Mouse (Mus musculus): ENCODE data around the gene Cnih3.

Cnih3 gene

GRCm38 (mm10) chr1:181352367-181353199 is at the start of gene Cnih3:
Gene Cnih3, plus strand, starts transcription at chr1:181352628.
- no peak for DNase-seq (ENCODE audit: low read depth)

- peak; percentile 87 for DNase-seq (ENCODE audit: low read depth)
Observed at GRCm38 (mm10) chr1:181307981-181308380, 44.4 kb upstream of the Cnih3 start.

- no peak for DNase-seq (ENCODE audit: low read depth)
Observed at GRCm38 (mm10) chr1:181310712-181311111, 41.7 kb upstream of the Cnih3 start.

DNA sequence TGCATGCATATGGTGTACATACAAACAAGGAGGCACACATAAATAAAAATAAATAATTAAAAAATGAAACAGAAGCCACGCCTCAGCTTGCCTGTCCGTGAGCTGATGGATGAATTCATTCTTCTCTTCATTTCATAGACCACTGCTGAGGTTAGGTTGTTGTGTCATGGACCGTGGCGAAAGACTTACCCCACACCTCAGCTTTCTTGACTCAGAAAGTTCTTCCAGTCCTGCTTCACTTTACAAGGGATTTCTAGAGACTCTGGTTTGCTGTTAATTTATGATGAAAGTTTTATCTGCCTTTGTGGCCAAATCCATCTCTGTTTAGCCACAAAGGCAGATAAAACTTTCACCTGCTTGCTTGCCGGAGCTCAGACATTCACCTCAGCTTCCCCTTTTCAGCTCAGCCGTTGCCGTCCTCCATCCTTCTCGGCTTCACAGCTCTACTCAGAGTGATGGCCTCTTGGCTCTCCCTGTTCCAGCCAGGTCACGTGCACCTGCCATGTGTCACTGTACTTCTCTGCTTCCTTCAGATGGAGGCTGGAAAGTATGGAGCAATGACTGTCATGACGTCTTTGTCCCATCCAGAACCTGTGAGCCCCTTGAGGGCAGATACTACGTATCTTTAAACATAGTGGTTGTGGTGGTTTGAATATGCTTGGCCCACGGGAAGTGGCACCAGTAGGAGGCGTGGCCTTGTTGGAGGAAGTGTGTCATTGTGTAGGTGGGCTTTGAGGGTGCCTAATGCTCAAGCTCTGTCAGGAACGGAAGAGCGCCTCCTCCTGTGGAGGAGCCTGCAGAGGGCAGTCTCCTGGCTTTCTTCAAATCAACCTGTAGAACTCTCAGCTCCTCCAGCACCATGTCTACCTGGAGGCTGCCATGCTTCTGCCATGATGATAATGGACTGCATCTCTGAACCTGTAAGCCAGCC is 40.0 kb upstream of the Cnih3 start:
- no peak for DNase-seq (ENCODE audit: low read depth)

GRCm38 (mm10) chr1:181313046-181313415 is 39.4 kb upstream of the Cnih3 start:
- DNase-seq (ENCODE audit: low read depth): no peak

GRCm38 (mm10) chr1:181314301-181314700 is 38.1 kb upstream of the Cnih3 start:
- no peak for DNase-seq (ENCODE audit: low read depth)

- DNase-seq (ENCODE audit: low read depth): no peak
Observed at GRCm38 (mm10) chr1:181315350-181315749, 37.1 kb upstream of the Cnih3 start.

DNA sequence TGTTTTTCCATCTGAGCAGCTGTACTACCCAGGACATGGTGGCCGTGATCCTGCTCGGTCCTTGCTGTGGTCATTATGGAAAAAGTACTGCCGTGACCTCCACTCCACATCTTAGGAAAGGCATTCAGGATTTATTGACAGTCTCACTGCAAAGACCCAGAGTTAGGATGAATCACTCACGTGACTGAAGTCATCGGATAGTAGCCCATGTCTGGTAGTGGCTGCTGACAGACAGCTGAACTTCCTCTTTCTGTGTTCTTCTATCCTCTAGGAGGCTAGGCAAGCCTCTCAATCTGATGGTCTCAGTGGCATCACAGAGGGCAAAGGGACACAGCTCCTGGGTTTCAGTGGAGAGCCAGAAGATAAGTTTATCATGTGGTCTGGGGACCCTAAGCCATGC is 35.9 kb upstream of the Cnih3 start:
- DNase-seq (ENCODE audit: low read depth): no peak

DNA sequence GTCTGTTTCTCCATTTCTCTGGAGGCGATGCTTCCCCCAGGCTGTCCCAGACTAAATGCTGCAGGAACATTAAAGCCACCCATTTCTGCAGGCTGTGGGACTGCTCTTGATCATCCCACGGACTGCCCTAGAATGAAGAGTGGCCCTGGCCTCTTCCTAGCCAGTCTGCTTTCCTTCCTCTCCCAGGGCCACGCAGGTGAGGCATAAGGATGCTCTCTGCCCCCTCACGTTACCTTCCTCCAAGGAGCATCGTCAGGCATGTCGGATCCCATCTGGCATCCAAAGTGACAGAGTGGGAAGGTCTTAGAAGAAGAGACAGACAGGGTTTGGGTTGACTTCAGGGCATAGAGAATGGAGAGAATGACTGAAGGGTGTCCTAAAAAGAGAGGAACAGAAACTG is 33.0 kb upstream of the Cnih3 start:
- DNase-seq (ENCODE audit: low read depth): no peak

DNA sequence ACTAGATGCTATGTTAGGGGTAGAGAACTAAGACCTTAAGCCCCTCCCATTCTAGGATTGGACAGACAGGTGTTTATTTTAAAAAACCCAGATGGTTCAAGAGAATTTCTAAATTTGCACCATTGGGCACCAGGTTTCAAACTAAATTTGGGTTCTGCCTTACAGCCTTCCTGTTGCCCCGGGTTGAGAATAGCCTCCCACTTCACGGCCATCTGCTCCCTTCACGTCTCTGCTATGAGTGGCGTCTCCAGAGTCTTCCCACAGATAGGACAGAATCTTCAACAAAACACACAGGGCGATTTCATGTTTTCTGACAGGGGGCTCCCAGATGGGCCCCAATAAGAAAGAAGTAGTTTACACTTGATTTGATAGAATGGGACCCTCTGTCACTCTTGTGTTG is 31.3 kb upstream of the Cnih3 start:
- DNase-seq (ENCODE audit: low read depth): no peak

DNA sequence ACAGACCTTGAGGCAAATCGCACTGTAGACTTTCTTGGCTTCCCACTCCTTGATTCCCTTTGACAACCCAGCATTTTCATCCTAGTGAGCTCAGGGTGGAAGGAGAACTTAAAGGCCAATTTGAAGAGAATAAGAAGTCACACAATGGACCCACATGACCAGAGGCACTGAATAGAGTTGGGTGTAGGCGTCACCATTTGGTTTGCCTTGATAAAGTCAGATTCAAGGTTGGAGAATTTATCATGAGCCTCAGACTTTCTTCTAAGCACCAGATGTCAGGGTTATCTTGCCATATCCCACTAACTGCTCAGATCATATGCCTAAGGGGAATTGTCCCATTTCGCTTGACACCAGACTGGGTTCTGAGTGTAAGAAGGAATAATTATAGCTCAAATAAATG is 29.3 kb upstream of the Cnih3 start:
- no peak for DNase-seq (ENCODE audit: low read depth)

DNA sequence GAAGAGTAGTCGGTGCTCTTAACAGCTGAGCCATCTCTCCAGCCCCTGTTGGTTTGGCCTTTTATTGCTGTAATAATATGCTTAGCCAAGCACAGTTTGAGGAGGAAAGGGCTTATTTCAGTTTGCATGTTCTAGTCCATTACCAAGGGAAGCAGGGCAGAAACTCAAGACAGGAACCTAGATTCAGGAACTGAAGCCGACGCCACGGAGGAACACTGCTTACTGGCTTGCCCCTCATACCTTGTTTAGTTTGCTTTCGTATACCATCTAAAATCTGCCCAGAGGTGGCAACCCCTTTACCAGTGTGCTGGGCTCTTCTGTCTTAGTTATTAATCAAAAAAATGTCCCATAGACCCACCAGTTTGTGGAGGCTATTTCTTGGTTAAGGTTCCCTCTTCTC is 25.3 kb upstream of the Cnih3 start:
- no peak for DNase-seq (ENCODE audit: low read depth)

DNA sequence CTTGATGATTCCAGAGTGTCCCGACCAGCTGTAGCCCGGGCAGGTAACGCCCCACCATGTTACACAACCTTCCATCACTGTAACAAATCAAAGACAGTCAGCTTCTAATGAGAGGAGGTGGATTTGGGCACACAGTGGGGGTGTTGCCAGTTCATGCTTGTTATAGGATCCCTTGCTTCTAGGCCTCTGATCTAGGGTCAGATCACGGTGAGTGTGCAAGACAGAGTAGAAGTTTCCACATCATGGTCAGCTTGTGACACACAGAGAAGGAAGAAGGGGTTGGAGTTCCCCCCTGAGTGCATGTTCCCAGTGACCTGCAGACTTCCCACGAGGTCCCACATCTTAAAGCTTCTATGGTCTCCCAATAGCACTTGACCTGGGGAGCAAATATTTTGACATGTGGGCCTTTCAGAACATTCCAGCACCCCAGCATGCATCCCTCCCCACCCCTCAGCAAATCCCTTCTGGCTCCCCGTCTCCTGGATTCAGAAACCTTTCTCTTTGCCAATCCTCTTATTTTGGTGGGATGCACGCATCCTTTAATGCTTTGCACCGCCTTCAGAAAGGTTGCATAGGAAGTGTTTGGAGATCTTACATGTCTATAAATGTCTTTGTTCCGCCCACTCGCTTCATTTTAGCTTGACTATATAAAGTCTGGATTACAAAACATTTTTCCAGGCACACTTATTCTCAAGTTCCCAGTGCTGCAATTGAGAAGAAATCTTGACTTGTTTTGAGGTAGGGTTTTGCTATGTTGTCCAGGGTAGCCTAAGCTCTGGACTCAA is 24.6 kb upstream of the Cnih3 start:
- DNase-seq (ENCODE audit: low read depth): no peak

GRCm38 (mm10) chr1:181329110-181329509 is 23.3 kb upstream of the Cnih3 start:
- DNase-seq (ENCODE audit: low read depth): no peak

GRCm38 (mm10) chr1:181332597-181332996 is 19.8 kb upstream of the Cnih3 start:
- peak; percentile 25 for DNase-seq (ENCODE audit: low read depth)

DNA sequence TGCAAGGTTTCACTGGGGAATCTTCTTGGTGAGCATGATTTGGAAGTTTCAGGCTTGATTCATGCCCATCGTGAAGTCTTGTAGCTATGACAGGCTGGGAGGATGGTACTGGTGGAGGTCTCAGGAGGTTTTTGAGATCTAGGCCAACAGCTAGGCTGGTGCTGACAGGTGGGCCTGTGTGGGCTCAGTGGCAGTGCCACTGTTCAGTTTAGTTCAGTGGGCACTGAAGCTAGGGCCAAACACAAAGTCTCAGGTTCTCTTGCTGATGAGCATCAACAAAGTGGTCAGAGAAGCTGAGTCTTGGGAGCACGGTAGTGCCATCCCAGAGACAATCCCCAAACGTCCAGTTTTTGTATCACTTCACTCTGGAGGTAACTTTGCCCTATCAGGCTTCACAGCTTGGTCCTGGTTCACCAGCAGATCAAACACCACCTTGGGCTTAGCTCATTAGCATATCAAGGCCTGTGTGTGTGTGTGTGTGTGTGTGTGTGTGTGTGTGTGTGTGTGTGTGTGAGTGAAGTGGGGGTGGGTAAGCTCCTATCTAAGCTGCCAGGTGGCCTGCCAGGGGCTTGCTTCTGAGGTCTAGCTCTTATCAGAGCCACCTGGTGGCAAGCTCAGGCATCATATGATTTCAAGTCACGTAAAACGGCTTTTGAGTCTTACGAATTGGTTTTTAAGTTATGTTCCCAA is 18.0 kb upstream of the Cnih3 start:
- no peak for DNase-seq (ENCODE audit: low read depth)

GRCm38 (mm10) chr1:181335019-181335365 is 17.4 kb upstream of the Cnih3 start:
- no peak for DNase-seq (ENCODE audit: low read depth)

DNA sequence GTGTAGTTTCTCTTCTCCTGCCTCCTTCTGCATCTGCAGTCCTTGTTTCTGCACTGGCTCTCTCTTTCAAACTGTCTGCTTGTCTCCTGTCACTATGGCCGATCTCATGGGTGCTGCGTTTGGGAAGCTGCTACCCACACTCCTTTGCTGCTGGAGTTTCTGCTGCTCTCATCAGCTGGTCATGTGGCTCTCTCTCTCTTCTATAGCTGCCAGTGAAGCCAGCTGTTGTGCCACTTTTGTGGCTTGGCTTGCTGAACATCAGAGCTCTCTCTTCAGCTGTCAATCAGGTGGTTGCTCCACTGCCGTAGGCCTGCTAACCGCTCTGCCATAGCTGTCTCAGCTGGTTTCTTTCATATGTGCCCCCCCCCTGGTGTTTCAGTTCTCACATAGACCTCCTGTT is 17.0 kb upstream of the Cnih3 start:
- no peak for DNase-seq (ENCODE audit: low read depth)

DNA sequence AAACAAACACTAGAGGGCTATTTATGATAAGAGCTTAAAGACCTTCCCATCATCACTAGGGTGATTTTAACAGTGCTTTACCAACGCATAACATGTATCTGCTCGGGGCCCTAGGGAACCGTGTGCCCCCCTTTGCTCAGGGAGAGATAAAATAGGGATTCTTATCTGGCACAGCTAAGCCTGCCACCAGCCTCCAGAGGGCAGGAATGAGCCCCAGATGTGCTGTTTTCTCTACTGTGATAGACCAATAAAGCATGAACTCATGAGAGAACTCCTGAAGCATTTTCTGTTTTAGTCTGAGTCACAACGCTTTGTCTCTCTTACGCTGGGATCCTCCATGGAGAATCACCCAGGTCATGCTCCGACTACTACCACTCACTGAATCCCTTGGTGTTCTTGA is 15.6 kb upstream of the Cnih3 start:
- DNase-seq (ENCODE audit: low read depth): no peak

GRCm38 (mm10) chr1:181339106-181339505 is 13.3 kb upstream of the Cnih3 start:
- no peak for DNase-seq (ENCODE audit: low read depth)

DNA sequence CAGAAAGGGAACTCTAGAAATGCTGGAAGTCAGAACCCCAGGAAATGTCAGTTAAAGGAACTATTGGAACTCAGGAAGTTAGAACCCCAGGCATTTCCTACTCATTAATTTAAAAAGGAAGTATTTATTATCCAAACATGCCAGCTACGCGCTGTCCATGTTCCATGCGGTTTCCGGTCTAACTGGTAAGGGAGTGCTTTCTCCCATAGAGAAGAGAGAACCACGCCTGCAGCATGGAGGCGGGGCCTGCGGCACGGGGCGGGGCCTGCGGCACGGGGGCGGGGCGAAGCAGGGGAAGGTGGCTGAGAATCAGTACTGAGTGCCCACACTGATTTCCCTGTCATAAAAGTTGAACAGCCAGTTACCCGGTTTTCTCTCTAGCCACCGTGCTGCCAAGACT is 6.9 kb upstream of the Cnih3 start:
- no peak for DNase-seq (ENCODE audit: low read depth)

DNA sequence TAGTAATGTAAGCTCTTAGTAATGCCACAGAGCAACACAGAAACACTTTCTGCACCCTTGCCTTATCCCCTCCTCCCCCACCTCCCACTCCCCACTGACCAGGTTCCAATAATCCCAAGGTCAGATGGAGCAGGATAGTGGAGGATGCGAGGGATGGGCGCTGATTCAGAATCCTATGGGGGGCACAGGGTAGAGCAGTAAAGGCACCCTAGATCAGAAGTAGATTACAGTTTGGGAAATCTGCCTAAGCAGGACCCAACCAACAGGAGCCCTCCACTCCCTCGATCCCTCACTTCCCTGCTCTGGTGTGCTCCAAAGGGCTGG is 423 bp upstream of the Cnih3 start:
- no peak for DNase-seq (ENCODE audit: low read depth)

Data from fibroblast of lung, adult 2 months (primary cell).